Mouse (Mus musculus): ENCODE measurements around the gene Phactr4.

The Phactr4 gene

GRCm38 (mm10) chr4:132411322-132412094, 10.8 kb downstream of the Phactr4 start:
- no peak for DNase-seq

- DNase-seq = no peak
Measured at GRCm38 (mm10) chr4:132409587-132410229, 12.6 kb downstream of the Phactr4 start.

GRCm38 (mm10) chr4:132406393-132407189, 15.7 kb downstream of the Phactr4 start:
- no peak for DNase-seq

- DNase-seq = no peak
Measured at GRCm38 (mm10) chr4:132404588-132404987, 17.7 kb downstream of the Phactr4 start.

- DNase-seq = no peak
Measured at GRCm38 (mm10) chr4:132403063-132403660, 19.1 kb downstream of the Phactr4 start.

GRCm38 (mm10) chr4:132401016-132401415, 21.3 kb downstream of the Phactr4 start:
- DNase-seq = no peak

GRCm38 (mm10) chr4:132398863-132399262, 23.4 kb downstream of the Phactr4 start:
- no peak for DNase-seq

GRCm38 (mm10) chr4:132398045-132398774, 24.1 kb downstream of the Phactr4 start:
- no peak for DNase-seq

- DNase-seq = no peak
Measured at GRCm38 (mm10) chr4:132397120-132397519, 25.2 kb downstream of the Phactr4 start.

GRCm38 (mm10) chr4:132396251-132396650, 26.0 kb downstream of the Phactr4 start:
- DNase-seq = no peak

- DNase-seq = no peak
Measured at GRCm38 (mm10) chr4:132391063-132391740, 31.1 kb downstream of the Phactr4 start.

GRCm38 (mm10) chr4:132389302-132389701, 33.0 kb downstream of the Phactr4 start:
- no peak for DNase-seq

- DNase-seq = no peak
Measured at GRCm38 (mm10) chr4:132387617-132388016, 34.7 kb downstream of the Phactr4 start.

GRCm38 (mm10) chr4:132386846-132387245, 35.4 kb downstream of the Phactr4 start:
- DNase-seq = no peak

- no peak for DNase-seq
Measured at GRCm38 (mm10) chr4:132385771-132386410, 36.4 kb downstream of the Phactr4 start.

- no peak for DNase-seq
Measured at GRCm38 (mm10) chr4:132383455-132383854, 38.8 kb downstream of the Phactr4 start.

GRCm38 (mm10) chr4:132382296-132382695, 40.0 kb downstream of the Phactr4 start:
- no peak for DNase-seq

GRCm38 (mm10) chr4:132380965-132381616, 41.2 kb downstream of the Phactr4 start:
- no peak for DNase-seq

- DNase-seq = no peak
Measured at GRCm38 (mm10) chr4:132373820-132374219, 48.5 kb downstream of the Phactr4 start.

- no peak for DNase-seq
Measured at GRCm38 (mm10) chr4:132369953-132370750, 52.1 kb downstream of the Phactr4 start.

Measured in cerebellum, adult 11 months (tissue).